Mouse (Mus musculus) limb, embryonic 13.5 days (tissue): ENCODE data around the gene Sh3kbp1. TPM values are rescaled to one million over a fixed set of nuclear protein-coding genes. Genes with fewer than 3 reads are reported as not detected.
A peak's percentile ranks its signal among the peaks of the same experiment; 100 is the strongest.

ENCODE experiments used
- ATAC-seq: fragments of 200-750 bp; cut with Nextera tagmentation; 2 replicates; pipeline ENCODE4 v1.8.0; 2017; ENCODE audit warnings: low read depth, moderate number of reproducible peaks, moderate TSS enrichment; ENCODE audit not compliant: low FRiP score
- H3K27ac ChIP-seq: fragments of 300-500 bp; sonication (generic); 2 replicates; pipeline ENCODE4 v1.5.1; 2015; ENCODE audit warnings: inconsistent platforms, mild to moderate bottlenecking, moderate library complexity
- H3K27me3 ChIP-seq: fragments of 300-500 bp; sonication (generic); 2 replicates; pipeline ENCODE4 v1.6.1; 2015; ENCODE audit warnings: mild to moderate bottlenecking, inconsistent platforms
- H3K36me3 ChIP-seq: fragments of 300-500 bp; sonication (generic); 2 replicates; pipeline ENCODE4 v1.6.1; 2015; ENCODE audit warnings: inconsistent platforms, mild to moderate bottlenecking, moderate library complexity
- H3K4me1 ChIP-seq: fragments of 300-500 bp; sonication (generic); 2 replicates; pipeline ENCODE4 v1.6.1; 2015; ENCODE audit warnings: inconsistent platforms
- H3K4me2 ChIP-seq: fragments of 300-500 bp; sonication (generic); replicated peaks from 2 replicates; pipeline ENCODE4 v1.6.1; 2015; ENCODE audit warnings: inconsistent platforms, mild to moderate bottlenecking, moderate library complexity
- H3K4me3 ChIP-seq: fragments of 300-500 bp; sonication (generic); 2 replicates; pipeline ENCODE4 v1.5.1; 2015; ENCODE audit warnings: moderate library complexity, mild to moderate bottlenecking, inconsistent platforms
- H3K9ac ChIP-seq: fragments of 300-500 bp; sonication (generic); 2 replicates; pipeline ENCODE4 v1.6.1; 2015; ENCODE audit warnings: mild to moderate bottlenecking, inconsistent platforms
- H3K9me3 ChIP-seq: fragments of 300-500 bp; sonication (generic); 2 replicates; pipeline ENCODE4 v1.6.1; 2016; ENCODE audit warnings: inconsistent platforms
- WGBS: fragments of 180-500 bp; shearing (Covaris S2); methylation state at CpG from one replicate; pipeline ENCODE4 v1.1.7; 2015; 5-methylcytosine and 5-hydroxymethylcytosine counted together
- polyA plus RNA-seq: library from polyadenylated mRNA; unstranded; fragments of >200 nt; fragmentation: Nextera tagmentation; extraction: Ambion mirVana; gene quantifications from 2 replicates; pipeline ENCODE4 v1.2.1, GENCODE M21; 2015

The Sh3kbp1 gene
- polyA plus RNA-seq, 1 experiment from 2014 or later: 39.0 TPM

DNA sequence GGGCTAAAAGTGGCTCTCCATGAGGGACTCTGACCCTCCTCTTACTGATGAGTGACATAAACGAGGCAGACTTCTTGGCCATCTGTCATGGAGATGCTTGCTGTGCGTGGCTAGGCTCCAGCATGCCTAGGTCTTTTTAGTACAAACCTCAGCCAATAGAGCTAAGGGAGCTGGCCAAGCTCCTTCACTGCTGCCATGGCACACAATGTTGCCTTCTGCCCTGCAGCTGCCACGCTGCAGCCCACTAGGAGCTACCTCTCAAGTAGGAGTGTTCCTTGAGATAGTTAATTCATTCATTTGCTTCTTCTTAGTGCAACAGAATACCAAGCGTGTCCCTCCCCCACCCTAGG is 327.3 kb downstream of the Sh3kbp1 start:
- Histone ChIP-seq H3K4me2 (no peak overlapping the region), H3K27ac (no peak overlapping the region), H3K4me3 (no peak overlapping the region), H3K9ac (no peak overlapping the region), H3K9me3 (no peaks in the 10 kb centered on the region), H3K27me3 (peaks cover 56% of the 10 kb centered on the region), H3K36me3 (no peaks in the 10 kb centered on the region), H3K4me1 (no peaks in the 10 kb centered on the region)
- no peak for ATAC-seq
- WGBS: 68% methylated on average over 4 of the region's 4 CpGs

DNA sequence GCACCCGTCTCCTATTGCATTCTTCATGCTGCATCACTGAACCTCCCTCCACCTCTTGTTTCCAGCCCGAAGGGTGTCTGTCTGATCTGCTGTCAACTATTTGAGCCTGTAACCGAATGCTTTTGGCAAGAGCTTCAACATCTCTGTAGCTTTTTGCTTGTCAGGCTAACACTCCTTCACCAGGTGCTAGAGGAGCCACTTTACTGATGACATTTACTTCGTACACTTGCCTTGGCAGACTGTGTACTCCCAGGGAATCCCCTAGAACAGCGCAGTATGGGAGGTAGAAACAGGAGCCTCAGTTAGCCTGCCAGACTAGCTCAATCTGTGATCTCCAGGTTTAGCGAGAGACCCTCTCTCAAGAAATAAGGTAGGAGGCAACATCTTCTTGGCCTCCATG is 328.4 kb downstream of the Sh3kbp1 start:
- Histone ChIP-seq H3K27me3 (peaks cover 59% of the 10 kb centered on the region), H3K9me3 (no peaks in the 10 kb centered on the region)
- WGBS: 73% methylated on average over 6 of the region's 6 CpGs

DNA sequence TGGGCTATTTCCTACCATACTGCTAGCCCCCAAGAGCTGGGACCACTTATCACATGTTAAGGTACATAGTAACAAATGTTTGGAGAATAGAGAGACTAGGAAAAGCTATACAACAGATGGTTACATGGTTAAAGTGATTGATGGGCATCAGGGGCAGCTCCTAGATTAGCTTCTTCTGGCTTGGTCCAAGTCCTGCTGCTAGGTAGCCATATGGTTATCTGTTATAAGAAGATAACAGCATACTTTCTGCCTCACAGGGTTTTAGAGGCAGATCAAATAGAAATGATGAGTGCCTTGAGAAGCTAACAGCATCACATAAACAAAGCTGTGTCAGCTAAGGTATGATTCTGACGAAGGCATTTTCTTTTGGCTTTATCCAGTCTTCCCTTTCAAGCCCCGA is 334.3 kb downstream of the Sh3kbp1 start:
- no peaks in the 10 kb centered on the region for H3K4me1 ChIP-seq
- H3K36me3 ChIP-seq: no peaks in the 10 kb centered on the region
- H3K4me3 ChIP-seq: no peak overlapping the region
- 86% methylated on average over 2 of the region's 2 CpGs for WGBS
- H3K27me3 ChIP-seq: peaks cover 42% of the 10 kb centered on the region; the same call in 1 of the 2 replicates
- no peak overlapping the region for H3K4me2 ChIP-seq
- H3K9ac ChIP-seq: no peak overlapping the region
- H3K9me3 ChIP-seq: no peaks in the 10 kb centered on the region
- H3K27ac ChIP-seq: no peak overlapping the region
- ATAC-seq: no peak

More for the DNA sequence above, 328.4 kb downstream of the Sh3kbp1 start:
- H3K4me3 ChIP-seq: no peak overlapping the region
- H3K36me3 ChIP-seq: no peaks in the 10 kb centered on the region
- no peaks in the 10 kb centered on the region for H3K4me1 ChIP-seq
- no peak overlapping the region for H3K4me2 ChIP-seq
- H3K9ac ChIP-seq: no peak overlapping the region
- H3K27ac ChIP-seq: no peak overlapping the region
- ATAC-seq: no peak

DNA sequence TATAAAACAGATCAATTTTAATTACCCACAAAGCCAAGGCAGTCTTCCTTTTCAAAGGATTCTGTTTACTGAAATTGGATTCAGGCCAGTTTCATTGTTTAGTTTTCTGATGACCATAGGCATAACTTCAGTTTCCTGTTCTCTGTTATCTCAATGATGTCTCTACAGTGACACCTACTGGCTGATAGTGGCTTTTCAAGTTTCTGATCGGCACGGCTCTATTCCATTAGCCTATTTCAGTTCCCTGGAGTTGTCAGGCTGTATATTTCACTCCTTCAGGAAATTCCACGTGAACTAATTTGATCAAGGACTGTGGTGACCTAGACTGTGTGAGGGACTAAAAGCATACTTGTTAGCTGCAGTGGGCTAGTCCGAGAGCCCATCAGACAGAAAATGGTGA is 336.2 kb downstream of the Sh3kbp1 start:
- Histone ChIP-seq H3K36me3 (no peaks in the 10 kb centered on the region), H3K4me3 (no peak overlapping the region), H3K4me2 (no peak overlapping the region), H3K9me3 (no peaks in the 10 kb centered on the region), H3K27ac (no peak overlapping the region), H3K27me3 (peaks cover 47% of the 10 kb centered on the region; the same call in 1 of the 2 replicates), H3K9ac (no peak overlapping the region), H3K4me1 (no peaks in the 10 kb centered on the region)
- ATAC-seq: peak; percentile 24
- 30% methylated on average over 4 of the region's 4 CpGs for WGBS

DNA sequence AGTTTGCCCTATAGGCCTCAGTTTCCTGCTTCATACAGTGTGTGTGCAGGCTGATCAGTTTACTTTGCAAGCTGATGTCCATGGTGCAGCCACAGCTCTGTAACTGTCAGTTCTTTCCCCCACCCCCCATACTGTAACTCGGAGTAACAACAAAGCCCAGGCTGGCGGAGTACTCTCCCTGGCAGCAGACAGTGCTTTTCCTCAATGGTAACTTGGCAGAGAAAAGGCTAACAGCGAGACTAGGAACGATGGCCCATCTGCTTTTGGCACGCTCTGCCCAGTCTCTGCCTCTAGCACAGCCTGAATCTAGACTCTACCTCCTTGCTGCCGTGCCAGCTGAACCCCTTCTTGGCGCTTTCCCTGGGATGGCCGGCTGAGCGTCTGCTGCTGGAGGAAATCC is 336.9 kb downstream of the Sh3kbp1 start:
- H3K9me3 ChIP-seq: no peaks in the 10 kb centered on the region
- H3K9ac ChIP-seq: no peak overlapping the region
- 90% methylated on average over 9 of the region's 9 CpGs for WGBS
- peaks cover 48% of the 10 kb centered on the region; the same call in 1 of the 2 replicates for H3K27me3 ChIP-seq
- no peak overlapping the region for H3K4me2 ChIP-seq
- no peak overlapping the region for H3K4me3 ChIP-seq
- no peak for ATAC-seq
- no peak overlapping the region for H3K27ac ChIP-seq
- no peaks in the 10 kb centered on the region for H3K36me3 ChIP-seq
- H3K4me1 ChIP-seq: no peaks in the 10 kb centered on the region

DNA sequence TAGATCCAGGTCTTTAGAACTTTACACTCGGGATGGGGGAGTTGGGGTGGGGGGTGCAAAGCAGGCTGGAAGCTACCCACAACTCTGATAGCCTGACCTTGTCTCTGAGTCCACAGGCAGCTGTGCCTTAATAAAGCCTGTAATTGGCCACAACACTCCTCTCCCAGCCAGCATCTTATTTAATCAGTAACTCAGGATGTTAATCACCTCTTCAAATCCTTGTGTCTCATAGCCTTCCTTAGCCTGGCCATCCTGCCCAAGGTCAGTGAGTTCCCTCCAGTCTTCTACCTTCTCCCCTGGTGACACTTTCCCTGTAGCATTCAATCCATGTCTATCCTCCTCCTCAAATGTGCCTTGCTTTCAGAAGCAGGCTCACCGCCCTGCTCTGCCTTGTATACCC is 342.0 kb downstream of the Sh3kbp1 start:
- ATAC-seq: no peak
- WGBS: 83% methylated on average over 2 of the region's 2 CpGs

DNA sequence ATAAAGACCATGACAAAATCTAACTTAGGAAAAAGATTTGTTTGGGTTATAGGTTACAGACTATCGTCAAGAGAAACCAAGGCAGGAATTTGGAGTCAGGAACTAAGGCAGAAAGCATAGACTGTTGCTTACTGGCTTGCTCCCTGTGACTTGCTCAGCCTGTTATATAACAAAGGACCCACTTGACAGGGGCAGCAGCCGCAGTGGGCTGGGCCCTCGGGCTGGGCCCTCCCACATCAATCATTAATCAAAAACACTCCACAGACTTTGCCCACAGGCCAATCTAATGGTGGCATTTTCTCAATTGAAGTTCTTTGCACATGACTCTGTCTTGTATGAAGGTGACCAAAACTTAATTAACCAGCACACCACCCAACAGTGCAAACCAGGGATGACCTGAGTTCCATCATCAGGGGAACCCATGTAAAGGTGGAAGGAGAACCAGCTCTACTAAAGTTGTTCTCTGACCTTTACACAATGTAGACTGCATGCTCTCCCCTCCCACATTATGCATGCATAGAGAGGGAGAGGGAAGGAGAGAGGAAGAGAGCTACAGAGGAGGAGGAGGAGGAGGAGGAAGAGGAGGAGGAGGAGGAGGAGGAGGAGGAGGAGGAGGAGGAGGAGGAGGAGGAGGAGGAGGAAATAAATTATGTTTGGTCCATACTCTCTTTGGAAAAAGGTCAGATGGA is 344.2 kb downstream of the Sh3kbp1 start:
- 67% methylated on average over 3 of the region's 3 CpGs for WGBS
- H3K4me3 ChIP-seq: no peak overlapping the region
- H3K9ac ChIP-seq: no peak overlapping the region
- no peaks in the 10 kb centered on the region for H3K9me3 ChIP-seq
- H3K4me1 ChIP-seq: no peaks in the 10 kb centered on the region
- ATAC-seq: no peak
- no peak overlapping the region for H3K27ac ChIP-seq
- H3K36me3 ChIP-seq: no peaks in the 10 kb centered on the region
- peaks cover 20% of the 10 kb centered on the region; the same call in 1 of the 2 replicates for H3K27me3 ChIP-seq
- H3K4me2 ChIP-seq: no peak overlapping the region

More for the DNA sequence above, 342.0 kb downstream of the Sh3kbp1 start:
- no peak overlapping the region for H3K9ac ChIP-seq
- peaks cover 32% of the 10 kb centered on the region; the same call in 1 of the 2 replicates for H3K27me3 ChIP-seq
- no peak overlapping the region for H3K4me3 ChIP-seq
- H3K27ac ChIP-seq: no peak overlapping the region
- no peaks in the 10 kb centered on the region for H3K4me1 ChIP-seq
- H3K36me3 ChIP-seq: no peaks in the 10 kb centered on the region
- no peaks in the 10 kb centered on the region for H3K9me3 ChIP-seq
- no peak overlapping the region for H3K4me2 ChIP-seq

DNA sequence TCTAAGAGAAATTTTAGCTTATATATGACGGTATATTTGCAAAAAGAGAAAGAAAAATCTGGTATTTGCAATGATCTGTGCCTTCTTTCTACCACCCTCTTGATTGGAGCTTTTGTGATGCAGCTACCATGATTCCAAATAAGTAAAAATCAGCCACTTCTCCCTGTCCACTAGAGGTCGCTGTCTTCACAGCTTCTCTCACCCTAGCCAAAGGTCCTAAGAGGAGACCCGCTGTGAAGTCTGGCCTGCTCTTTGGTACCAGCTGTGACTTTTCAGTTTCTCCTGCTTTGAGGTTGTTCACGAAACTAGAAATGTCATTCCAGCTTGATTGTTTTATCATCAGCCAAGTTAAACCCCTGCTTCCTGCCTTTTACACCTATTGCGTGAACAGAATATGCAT is 346.7 kb downstream of the Sh3kbp1 start:
- WGBS: 27% methylated on average over 5 of the region's 5 CpGs
- Histone ChIP-seq H3K4me2 (no peak overlapping the region), H3K4me1 (no peaks in the 10 kb centered on the region), H3K36me3 (no peaks in the 10 kb centered on the region), H3K9me3 (no peaks in the 10 kb centered on the region), H3K9ac (no peak overlapping the region), H3K27me3 (peaks cover 3% of the 10 kb centered on the region; the same call in 1 of the 2 replicates), H3K27ac (no peak overlapping the region), H3K4me3 (no peak overlapping the region)
- ATAC-seq: no peak

DNA sequence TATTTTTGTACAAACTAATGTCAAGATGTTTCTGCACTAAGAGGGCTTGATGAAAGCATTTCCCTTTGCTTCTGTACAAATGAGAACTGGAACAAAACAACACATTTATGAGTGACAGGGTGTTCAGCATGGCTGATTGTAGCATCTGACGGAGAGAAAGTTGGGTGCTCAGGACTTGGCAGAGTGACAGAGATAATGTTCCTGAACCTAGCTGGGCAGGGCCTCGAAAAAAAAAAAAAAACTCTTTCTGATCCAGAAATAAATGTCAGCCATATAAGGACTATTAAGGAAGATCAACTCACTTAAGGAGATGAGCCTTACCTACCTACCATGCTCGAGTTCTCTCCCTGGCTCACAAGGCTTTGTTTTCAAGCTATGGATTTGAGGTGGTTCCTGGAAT is 349.2 kb downstream of the Sh3kbp1 start:
- H3K9ac ChIP-seq: no peak overlapping the region
- H3K4me3 ChIP-seq: no peak overlapping the region
- H3K4me1 ChIP-seq: no peaks in the 10 kb centered on the region
- 67% methylated on average over 3 of the region's 3 CpGs for WGBS
- ATAC-seq: no peak
- H3K27me3 ChIP-seq: peaks cover 8% of the 10 kb centered on the region; the same call in 1 of the 2 replicates
- H3K9me3 ChIP-seq: no peaks in the 10 kb centered on the region
- no peaks in the 10 kb centered on the region for H3K36me3 ChIP-seq
- H3K4me2 ChIP-seq: no peak overlapping the region
- no peak overlapping the region for H3K27ac ChIP-seq

DNA sequence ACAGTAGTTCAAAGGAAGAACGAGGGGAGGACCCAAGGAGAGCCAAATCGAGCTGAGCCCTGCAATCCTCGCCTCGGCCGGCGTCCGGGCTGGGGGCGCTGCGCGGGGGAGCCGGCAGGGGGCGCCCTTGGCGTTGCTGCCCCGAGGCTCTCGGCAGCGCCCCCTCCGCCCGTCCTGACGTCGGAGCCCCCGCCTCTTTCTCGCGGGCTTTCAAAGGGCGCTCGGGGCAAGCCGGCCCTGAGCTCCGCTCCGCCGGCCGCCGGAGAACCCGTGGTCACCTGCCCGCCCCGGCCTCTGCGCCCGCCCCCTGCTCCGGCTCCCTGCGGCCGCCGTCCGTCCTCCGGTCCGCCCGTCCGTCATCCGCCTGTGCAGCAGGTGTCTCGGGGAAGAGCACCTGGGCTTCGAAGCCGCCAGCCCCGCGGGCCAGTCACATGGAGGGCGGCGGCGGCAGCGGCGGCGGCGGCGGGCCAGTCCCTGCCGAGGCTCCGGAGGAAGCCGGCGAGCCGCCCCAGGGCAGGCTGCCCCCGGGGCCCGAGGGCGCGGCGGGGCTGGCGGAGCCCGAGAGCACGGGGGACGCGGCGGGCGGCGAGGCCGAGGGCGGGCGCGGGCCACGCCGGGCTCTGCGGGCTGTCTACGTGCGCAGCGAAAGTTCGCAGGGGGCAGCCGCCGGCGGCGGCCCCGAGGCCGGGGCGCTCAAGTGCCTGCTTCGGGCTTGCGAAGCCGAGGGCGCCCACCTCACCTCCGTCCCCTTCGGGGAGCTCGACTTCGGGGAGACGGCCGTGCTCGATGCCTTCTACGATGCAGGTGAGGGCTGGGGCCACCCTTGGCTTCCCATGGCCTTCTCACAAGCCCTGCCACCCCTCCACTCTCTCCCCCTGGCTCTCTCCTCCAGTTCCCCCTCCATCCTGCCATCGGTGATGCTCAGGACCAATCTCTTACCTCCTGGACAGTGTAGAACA is 361.2 kb downstream of the Sh3kbp1 start, which contains the start of gene Map3k15:
Map3k15 (plus strand) TSS at position 432 of the 959 bp plus-strand sequence.
- peak; percentile 40; the same call in 1 of the 2 replicates for ATAC-seq
- H3K27ac ChIP-seq: no peak within 1 kb of the TSS
- no peaks in the 10 kb centered on the region for H3K9me3 ChIP-seq
- WGBS: 33% methylated on average over 66 of the region's 108 CpGs
- H3K4me1 ChIP-seq: no peaks in the 10 kb centered on the region
- H3K9ac ChIP-seq: peak within 1 kb of the TSS; percentile 57
- H3K36me3 ChIP-seq: no peaks in the 10 kb centered on the region
- peak within 1 kb of the TSS; percentile 73 for H3K4me2 ChIP-seq
- H3K4me3 ChIP-seq: peak within 1 kb of the TSS; percentile 49
- H3K27me3 ChIP-seq: peaks cover 68% of the 10 kb centered on the region

DNA sequence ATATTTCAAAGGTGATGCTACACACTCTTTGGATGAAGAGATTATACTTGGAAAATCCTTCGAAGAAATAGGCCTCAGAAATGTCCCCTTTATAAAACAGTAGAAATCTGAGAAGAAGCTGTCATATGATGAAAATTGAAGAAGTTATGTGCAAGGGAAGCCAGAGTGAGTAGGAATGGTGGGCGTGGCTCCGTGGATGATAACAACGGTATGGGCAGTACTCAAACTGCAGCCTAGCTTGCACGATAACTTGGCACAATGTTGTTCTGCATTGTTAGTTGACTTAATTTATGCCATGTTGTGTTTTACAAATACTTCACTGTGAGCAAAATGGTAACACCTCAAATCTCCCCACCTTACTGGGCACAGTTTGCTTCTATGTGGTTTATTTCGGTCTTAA is 368.7 kb downstream of the Sh3kbp1 start:
- no peak overlapping the region for H3K4me2 ChIP-seq
- H3K4me1 ChIP-seq: no peaks in the 10 kb centered on the region
- H3K27me3 ChIP-seq: peaks cover 18% of the 10 kb centered on the region; the same call in 1 of the 2 replicates
- no peak overlapping the region for H3K27ac ChIP-seq
- no peak overlapping the region for H3K9ac ChIP-seq
- H3K9me3 ChIP-seq: no peaks in the 10 kb centered on the region
- H3K4me3 ChIP-seq: no peak overlapping the region
- 84% methylated on average over 6 of the region's 6 CpGs for WGBS
- no peak for ATAC-seq
- H3K36me3 ChIP-seq: no peaks in the 10 kb centered on the region
